Mouse (Mus musculus) T-helper 1 cell (primary cell): ENCODE results near the gene Zfp697.
"Not testable (repeated sequence)": the region's sequence is repeated elsewhere in the genome, so short reads cannot be mapped to it uniquely, and the experiment has no call there.

Experiments used
- in situ Hi-C: fragments of 300-600 bp; cut with MboI, MseI; formaldehyde crosslinking; loops from one replicate; pipeline ENCODE4 v1.15.1; 2025; ENCODE audit warnings: high pct_unique_total_duplicates

The Zfp697 gene

DNA sequence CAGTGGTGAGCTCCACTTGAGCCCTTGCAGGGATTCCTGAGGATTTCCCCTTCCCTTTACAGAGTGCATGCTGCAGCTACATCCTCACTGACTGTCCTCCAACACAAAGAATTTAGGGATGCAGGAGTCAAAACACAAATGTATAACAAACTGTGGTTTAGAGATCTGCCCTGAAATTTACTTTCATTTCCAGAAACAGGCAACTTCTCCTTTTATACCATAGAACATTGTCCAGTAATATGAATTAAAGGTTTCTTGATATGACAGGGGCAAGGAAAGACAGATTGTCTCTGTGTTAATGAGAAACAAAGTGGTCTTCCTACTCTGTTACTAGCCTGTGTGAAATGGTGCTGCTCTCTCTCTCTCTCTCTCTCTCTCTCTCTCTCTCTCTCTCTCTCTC is 115.1 kb downstream of the Zfp697 start:
- in situ Hi-C loops = not testable (repeated sequence)

GRCm38 (mm10) chr3:98507229-98507628 is 125.0 kb downstream of the Zfp697 start:
- in situ Hi-C loops = not testable (repeated sequence)

DNA sequence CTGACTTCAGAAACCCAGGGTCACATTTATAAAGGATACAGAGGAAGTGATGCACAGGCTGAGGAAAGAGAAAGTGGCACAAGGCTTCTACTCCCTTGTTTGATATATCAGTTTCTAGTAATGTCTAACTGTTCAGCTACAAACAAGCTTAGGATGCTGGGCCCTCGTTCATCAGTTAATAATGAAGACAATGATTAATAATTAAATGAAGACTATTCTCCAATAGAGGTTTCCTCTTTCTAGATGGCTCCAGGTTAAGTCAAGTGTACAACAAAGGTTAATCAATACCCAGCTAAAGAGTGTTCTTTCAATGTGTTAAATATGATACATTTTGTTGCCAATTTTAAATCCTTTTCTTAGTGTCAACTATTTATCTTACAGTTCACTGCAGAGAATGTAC is 128.2 kb downstream of the Zfp697 start, which contains the start of gene Hsd3b4:
Gene Hsd3b4, minus strand, starts transcription at position 101 of the 400 bp plus-strand sequence.
- in situ Hi-C loops = not testable (repeated sequence)

DNA sequence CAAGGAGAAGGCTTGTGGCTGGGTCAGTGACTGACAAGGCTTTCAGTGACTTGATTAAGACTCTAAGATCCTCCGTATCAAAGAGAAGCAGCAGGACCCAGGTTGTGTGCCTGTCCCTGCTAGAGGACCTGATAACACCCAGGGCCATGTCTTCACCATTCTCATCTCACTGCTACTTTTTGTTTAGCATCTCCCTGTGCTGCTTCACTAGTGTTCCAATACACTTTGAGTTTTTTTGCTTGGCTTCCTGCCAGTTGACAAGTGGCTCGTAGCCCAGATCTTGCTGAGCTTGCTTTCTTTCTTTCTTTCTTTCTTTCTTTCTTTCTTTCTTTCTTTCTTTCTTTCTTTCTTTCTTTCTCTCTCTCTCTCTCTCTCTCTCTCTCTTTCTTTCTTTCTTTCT is 140.5 kb downstream of the Zfp697 start:
- in situ Hi-C loops = loop anchor here (5.0 kb wide), 2 partner anchors 55 kb away; no protein-coding TSS in a partner anchor

- in situ Hi-C loops = loop anchor here (5.0 kb wide), 2 partner anchors 53 to 57 kb away; no protein-coding TSS in a partner anchor
Measured at GRCm38 (mm10) chr3:98524552-98524951, 142.3 kb downstream of the Zfp697 start.

- in situ Hi-C loops = loop anchor here (5.0 kb wide), 2 partner anchors 52 to 58 kb away; no protein-coding TSS in a partner anchor
Measured at GRCm38 (mm10) chr3:98524978-98525377, 142.7 kb downstream of the Zfp697 start.

- in situ Hi-C loops = loop anchor here (5.0 kb wide), 1 partner anchor 65 kb away; no protein-coding TSS in a partner anchor
Measured at GRCm38 (mm10) chr3:98547641-98548040, 165.4 kb downstream of the Zfp697 start.

- in situ Hi-C loops = loop anchor here (5.0 kb wide), 1 partner anchor 64 kb away; no protein-coding TSS in a partner anchor
Measured at GRCm38 (mm10) chr3:98548495-98548894, 166.2 kb downstream of the Zfp697 start.

DNA sequence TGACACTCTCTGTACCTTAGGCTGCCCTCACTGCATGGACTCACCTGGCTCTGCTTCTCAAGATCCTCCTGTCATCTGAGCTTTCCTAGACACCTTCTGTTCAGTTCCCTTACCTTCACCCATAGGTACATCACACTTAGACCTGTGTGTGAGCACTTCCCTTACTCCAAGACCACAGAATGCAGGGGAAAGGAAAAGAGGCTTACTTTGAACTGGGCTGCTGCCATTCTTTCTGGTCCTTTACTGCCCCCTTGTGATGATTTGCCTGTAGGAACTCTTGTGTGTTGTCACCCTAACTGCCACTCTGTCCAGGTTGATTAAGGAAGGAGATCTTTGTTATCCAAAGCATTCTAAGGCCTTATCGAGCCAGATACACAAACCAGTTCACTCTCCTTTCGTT is 168.0 kb downstream of the Zfp697 start:
- in situ Hi-C loops = not testable (repeated sequence)

DNA sequence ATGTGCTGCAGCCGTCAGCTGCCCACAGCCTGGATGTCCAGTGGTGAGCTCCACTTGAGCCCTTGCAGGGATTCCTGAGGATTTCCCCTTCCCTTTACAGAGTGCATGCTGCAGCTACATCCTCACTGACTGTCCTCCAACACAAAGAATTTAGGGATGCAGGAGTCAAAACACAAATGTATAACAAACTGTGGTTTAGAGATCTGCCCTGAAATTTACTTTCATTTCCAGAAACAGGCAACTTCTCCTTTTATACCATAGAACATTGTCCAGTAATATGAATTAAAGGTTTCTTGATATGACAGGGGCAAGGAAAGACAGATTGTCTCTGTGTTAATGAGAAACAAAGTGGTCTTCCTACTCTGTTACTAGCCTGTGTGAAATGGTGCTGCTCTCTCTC is 168.6 kb downstream of the Zfp697 start:
- in situ Hi-C loops = not testable (repeated sequence)

DNA sequence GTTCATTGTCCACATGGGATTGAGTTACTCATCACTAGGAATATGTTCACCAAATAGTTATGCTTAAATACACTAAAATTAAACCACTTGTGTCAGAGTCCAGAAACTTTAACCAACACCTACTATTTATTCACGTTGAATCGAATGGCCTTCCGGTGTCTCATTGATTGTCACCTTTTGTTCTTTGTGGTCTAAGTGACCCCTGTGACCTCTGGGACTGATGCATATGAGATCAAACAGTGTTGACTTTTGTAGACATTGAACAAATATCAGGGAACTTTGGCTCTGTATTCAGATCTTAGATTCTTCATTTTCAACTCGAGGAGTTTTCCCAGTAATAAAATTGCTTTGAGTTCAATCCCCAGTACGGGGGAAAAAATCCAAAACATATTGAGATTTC is 178.4 kb downstream of the Zfp697 start:
- in situ Hi-C loops = not testable (repeated sequence)

DNA sequence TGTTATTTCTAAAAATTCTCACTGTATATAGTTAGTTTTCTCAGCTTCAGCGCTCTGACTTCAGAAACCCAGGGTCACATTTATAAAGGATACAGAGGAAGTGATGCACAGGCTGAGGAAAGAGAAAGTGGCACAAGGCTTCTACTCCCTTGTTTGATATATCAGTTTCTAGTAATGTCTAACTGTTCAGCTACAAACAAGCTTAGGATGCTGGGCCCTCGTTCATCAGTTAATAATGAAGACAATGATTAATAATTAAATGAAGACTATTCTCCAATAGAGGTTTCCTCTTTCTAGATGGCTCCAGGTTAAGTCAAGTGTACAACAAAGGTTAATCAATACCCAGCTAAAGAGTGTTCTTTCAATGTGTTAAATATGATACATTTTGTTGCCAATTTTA is 181.6 kb downstream of the Zfp697 start:
- in situ Hi-C loops = not testable (repeated sequence)

- in situ Hi-C loops = not testable (repeated sequence)
Measured at GRCm38 (mm10) chr3:98564894-98565293, 182.6 kb downstream of the Zfp697 start.

- in situ Hi-C loops = not testable (repeated sequence)
Measured at GRCm38 (mm10) chr3:98567717-98568116, 185.5 kb downstream of the Zfp697 start.

DNA sequence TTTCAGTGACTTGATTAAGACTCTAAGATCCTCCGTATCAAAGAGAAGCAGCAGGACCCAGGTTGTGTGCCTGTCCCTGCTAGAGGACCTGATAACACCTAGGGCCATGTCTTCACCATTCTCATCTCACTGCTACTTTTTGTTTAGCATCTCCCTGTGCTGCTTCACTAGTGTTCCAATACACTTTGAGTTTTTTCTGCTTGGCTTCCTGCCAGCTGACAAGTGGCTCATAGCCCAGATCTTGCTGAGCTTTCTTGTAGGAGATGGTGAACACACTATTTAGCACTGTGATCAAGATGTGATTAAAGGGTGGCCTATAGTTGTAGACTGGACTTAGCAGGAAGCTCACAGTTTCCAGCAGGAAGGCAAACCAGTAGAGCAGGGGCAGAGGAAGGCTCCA is 198.8 kb downstream of the Zfp697 start:
- in situ Hi-C loops = not testable (repeated sequence)

DNA sequence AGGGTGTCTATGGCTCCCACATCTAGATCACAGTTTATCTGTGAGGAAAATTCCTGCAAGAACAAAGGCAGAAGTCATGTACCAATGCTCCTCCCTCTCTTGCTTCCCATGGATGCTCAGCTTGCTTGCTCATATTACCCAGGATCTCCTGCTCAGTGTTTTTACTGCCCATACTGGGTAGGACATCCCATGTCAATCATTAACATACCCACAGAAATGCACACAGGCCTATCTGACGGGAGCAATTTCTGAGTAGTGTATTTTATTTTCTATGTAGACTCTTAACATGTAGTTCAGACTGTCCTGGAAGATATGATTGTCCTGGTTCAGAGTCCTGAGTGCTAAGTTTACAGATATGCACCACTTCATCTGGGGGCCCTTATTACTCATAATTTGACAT is 199.9 kb downstream of the Zfp697 start:
- in situ Hi-C loops = not testable (repeated sequence)

- in situ Hi-C loops = not testable (repeated sequence)
Measured at GRCm38 (mm10) chr3:98582622-98583021, 200.4 kb downstream of the Zfp697 start.

DNA sequence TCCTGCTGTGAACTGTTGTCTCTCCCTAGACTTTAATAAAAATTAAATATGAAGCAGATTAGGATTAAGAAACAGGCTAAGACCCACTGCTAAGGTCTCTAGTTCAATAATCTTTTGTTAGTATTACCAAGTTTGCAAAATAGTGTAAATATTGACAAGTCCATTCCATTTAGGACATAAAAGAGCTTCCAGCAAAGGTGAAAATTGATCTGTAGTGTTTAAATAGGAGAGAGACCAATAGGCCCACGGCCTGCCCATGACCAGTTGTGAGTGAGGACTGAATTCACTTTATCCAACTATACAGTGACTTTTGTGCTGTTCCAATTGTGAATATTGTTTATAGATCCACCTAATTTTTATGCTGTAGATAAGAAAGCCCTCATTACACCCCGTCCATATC is 205.5 kb downstream of the Zfp697 start:
- in situ Hi-C loops = no loop called here

GRCm38 (mm10) chr3:98588707-98589106 is 206.4 kb downstream of the Zfp697 start, which contains the start of gene Gm10681:
Gene Gm10681, minus strand, starts transcription at chr3:98588807.
- in situ Hi-C loops = no loop called here

- in situ Hi-C loops = loop anchor here (5.0 kb wide), 1 partner anchor 66 kb away; no protein-coding TSS in a partner anchor
Measured at GRCm38 (mm10) chr3:98613540-98613939, 231.3 kb downstream of the Zfp697 start.

- in situ Hi-C loops = loop anchor here (5.0 kb wide), 1 partner anchor 67 kb away; no protein-coding TSS in a partner anchor
Measured at GRCm38 (mm10) chr3:98613963-98614362, 231.7 kb downstream of the Zfp697 start.

- in situ Hi-C loops = loop anchor here (5.0 kb wide), 1 partner anchor 67 kb away; no protein-coding TSS in a partner anchor
Measured at GRCm38 (mm10) chr3:98614406-98614927, 232.2 kb downstream of the Zfp697 start.

DNA sequence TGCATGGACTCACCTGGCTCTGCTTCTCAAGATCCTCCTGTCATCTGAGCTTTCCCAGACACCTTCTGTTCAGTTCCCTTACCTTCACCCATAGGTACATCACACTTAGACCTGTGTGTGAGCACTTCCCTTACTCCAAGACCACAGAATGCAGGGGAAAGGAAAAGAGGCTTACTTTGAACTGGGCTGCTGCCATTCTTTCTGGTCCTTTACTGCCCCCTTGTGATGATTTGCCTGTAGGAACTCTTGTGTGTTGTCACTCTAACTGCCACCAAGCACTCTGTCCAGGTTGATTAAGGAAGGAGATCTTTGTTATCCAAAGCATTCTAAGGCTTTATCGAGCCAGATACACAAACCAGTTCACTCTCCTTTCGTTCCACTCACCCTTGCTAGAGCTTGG is 234.0 kb downstream of the Zfp697 start:
- in situ Hi-C loops = not testable (repeated sequence)
